Mouse (Mus musculus) spleen, adult 18-20 months (tissue): ENCODE results near the gene Pik3c2a.

ENCODE experiments used
- DNase-seq, 2 experiments: peaks; one replicate each; pipeline ENCODE4 v3.0.0; 2022; ENCODE audit warnings: mixed read lengths in 2 of 2

The Pik3c2a gene

GRCm38 (mm10) chr7:116443004-116443696, at the start of gene Pik3c2a:
Gene Pik3c2a (minus strand): TSS chr7:116443449.
- peak; percentile 87 to 92 for DNase-seq

DNA sequence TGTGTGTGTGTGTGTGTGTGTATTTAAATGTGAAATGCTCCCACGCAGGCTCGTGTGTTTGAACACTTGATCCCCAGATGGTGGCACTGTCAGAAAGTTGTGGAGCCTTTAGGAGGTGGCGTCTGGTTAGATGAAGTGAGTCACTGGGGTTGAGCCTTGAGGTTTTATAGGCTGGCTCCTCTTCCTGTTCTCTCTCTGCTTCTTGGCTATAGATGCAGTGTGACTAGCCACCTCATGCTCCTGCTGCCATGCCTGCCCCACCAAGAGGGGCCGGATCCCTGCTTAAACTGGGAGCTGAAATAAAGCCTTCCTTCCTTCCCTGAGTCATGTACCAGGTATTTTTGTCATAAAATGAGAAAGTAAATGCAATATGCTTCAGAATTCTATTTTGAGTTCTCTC, 47.9 kb upstream of the Pik3c2a start:
- no peak for DNase-seq

- DNase-seq: no peak
Observed at GRCm38 (mm10) chr7:116485062-116485601, 41.9 kb upstream of the Pik3c2a start.

- DNase-seq: no peak
Observed at GRCm38 (mm10) chr7:116484213-116484612, 41.0 kb upstream of the Pik3c2a start.

DNA sequence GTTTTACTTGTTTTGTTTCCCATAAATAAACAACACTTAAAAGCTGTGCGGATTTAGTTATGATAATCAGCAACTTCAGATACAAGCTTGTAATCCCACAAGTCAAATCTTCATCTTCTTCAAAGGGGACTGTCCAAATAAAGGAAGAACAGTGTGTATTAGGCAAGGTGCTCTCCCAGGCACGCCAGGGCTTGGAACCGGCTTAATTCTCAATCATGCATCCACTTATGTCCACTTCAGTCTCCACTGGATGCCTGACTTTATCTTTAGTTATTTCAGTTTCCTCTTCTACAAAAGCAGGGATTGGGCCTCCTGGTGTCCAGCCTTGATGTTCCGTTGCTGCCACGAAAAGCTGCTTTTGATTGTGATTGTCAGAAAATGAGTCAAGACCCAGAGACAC, 40.5 kb upstream of the Pik3c2a start:
- no peak for DNase-seq

- DNase-seq: no peak
Observed at GRCm38 (mm10) chr7:116483106-116483505, 39.9 kb upstream of the Pik3c2a start.

DNA sequence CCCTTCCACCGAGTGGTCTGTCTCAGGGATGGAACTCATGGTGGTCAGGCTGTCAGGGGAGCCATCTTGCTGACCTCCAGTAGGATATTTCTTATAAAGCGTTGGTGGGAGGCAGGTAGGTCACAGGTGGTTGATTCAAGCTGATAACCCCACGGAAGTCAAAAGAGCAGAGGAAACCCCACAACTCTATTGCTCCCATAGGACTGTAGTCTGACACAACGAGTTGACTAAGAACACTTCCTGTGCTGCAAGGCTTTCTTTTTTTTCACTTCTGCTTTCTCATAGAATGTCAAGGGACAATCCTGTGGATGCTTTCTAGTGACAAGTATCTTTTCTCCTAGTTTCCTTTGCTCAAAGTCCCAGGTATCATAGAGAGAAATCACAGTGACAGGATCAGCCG, 33.0 kb upstream of the Pik3c2a start:
- DNase-seq: peak in 1 of 2 experiments; percentile 14

DNA sequence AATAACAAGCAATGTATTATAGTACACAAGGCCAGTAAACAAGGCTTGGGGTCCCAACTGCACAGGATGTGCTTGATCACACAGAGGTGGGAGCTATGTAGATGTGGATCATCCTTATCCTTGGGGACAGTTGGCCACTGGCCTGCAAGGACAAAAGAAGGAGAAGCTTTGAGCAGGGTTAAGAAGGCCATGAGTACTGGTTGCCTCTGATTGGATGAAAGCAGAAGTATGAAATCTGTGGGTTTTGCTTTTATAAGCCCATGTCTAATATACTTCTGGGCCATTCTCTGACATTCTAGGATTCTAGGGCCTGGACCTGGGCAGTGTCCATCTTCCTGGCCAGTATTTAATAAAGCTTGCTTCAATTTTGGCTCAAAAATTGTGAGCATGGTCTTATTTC, 32.6 kb upstream of the Pik3c2a start:
- DNase-seq: no peak

- no peak for DNase-seq
Observed at GRCm38 (mm10) chr7:116462114-116462513, 18.9 kb upstream of the Pik3c2a start.

GRCm38 (mm10) chr7:116458985-116459441, 15.8 kb upstream of the Pik3c2a start:
- peak; percentile 28 to 32 for DNase-seq

- DNase-seq: no peak
Observed at GRCm38 (mm10) chr7:116457391-116457790, 14.1 kb upstream of the Pik3c2a start.

DNA sequence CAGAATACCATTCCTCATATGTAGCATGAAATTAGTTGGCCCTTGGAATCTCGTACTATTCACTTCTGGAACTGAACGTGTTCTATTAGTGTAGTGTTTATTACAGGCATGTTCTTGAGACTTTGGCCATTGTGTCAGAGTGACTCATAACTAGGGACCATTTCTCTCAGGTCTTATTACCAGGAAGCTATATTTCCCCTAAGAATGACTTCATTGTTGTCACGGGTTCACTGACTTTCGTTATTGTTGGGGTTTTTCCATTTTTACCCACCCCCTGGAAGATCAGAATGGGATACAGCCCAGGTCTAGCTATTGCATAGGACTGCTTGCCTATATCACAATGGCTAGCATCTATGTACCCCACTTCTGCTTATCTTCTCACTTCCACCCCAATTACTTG, 13.7 kb upstream of the Pik3c2a start:
- DNase-seq: no peak

DNA sequence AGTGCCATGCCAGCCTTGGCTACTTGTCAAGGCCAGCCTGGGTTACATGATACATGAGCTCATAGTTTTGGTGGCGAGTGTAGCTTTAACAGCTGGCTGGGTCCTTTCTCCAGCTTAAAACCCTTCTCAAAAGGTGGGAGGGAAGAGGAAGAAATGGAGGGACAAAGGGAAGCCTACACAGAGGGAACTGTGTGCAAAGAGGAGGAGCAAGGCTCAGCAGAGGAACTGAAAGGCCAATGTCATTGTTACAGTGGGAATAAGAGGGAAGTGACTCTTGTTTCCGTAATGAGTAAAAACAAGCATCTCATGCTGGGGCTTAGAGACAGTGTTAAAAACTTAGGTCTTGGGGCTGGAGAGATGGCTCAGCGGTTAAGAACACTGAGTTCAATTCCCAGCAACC, 3.4 kb upstream of the Pik3c2a start:
- no peak for DNase-seq

GRCm38 (mm10) chr7:116444326-116444809, 1.1 kb upstream of the Pik3c2a start:
- no peak for DNase-seq

- no peak for DNase-seq
Observed at GRCm38 (mm10) chr7:116443697-116444325, 562 bp upstream of the Pik3c2a start.

GRCm38 (mm10) chr7:116442226-116442625, 1.0 kb downstream of the Pik3c2a start:
- DNase-seq: no peak

GRCm38 (mm10) chr7:116441346-116441745, 1.9 kb downstream of the Pik3c2a start:
- no peak for DNase-seq

DNA sequence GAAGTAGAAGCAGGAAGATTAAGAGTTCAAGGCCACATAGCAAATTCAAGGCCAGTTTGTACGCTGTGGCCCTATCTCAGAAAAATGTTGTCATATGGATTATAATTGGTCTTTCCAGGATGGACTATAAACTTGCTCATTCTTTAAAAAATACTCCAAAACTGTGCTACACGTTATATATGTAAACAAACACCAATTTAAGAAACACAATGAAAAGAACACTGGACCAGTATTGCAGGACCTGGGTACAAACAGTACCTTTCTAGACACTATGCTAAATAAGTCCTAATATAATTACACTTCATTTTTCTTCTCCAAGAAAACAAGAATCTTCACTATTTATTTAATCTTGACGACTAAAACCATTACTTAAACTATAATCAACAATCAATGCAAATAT, 11.6 kb downstream of the Pik3c2a start:
- DNase-seq: no peak

DNA sequence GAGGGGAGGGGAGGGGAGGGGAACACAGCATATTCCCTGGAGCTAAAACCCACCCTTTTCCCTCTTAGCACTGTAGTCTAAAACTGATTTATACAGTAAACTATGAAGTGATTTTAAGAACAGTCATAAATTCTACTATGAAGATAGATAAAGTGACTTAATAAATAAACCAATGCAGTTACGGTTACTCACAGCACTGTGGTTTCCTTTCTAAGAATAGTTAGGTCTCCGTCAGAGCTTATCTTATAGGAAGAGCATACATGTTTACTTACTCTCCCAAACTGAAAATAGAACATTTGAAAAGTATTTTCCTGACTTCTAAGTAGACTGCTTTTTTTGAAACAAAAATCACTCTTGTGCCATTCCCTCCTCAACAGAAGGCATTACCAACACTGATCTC, 12.3 kb downstream of the Pik3c2a start:
- DNase-seq: no peak

GRCm38 (mm10) chr7:116427206-116427605, 16.0 kb downstream of the Pik3c2a start:
- DNase-seq: no peak

GRCm38 (mm10) chr7:116425771-116426170, 17.5 kb downstream of the Pik3c2a start:
- no peak for DNase-seq

- no peak for DNase-seq
Observed at GRCm38 (mm10) chr7:116421081-116421480, 22.2 kb downstream of the Pik3c2a start.

DNA sequence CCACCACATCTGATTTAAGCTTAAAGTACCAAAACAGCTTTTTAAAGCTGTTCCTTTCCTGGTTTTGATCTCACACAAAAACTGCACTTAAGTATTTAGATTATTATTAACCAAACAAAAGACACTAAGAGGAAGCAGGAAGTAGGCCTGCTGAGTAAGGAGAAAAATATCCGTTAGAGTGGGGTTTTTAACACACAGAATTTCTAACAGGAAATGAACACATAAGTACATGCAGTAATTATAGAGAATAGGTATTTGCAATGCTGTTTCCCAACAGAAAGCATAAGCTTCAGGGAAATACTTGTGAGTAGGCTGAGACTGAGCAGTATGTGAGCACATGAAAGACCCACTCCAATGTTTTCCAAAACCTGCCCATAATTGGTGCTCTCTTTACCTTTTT, 33.8 kb downstream of the Pik3c2a start:
- no peak for DNase-seq

DNA sequence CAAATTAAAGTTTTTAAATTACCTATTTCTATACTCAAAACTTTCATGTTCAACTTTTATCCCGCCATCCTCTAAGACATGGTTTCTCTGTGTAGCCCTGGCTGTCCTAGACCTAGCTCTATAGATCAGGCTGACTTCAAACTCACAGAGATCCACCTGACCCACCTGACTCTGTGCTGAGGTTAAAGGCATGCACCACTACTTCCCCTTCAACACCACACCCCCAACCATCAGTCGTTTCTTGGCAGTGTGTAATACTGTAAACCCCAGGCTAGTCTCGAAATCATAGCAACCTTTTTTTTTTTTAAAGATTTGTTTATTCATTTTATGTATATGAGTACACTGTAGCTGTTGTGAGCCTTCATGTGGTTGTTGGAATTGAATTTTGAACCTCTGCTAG, 50.9 kb downstream of the Pik3c2a start:
- no peak for DNase-seq
